Mouse (Mus musculus): ENCODE measurements at regions not wholly inside any gene's neighbourhood (a gene's known extent, or its start where the extent isn't known, plus 50 kb on each side); places are given as distances from the start of the nearest gene placed in this dataset.

DNA sequence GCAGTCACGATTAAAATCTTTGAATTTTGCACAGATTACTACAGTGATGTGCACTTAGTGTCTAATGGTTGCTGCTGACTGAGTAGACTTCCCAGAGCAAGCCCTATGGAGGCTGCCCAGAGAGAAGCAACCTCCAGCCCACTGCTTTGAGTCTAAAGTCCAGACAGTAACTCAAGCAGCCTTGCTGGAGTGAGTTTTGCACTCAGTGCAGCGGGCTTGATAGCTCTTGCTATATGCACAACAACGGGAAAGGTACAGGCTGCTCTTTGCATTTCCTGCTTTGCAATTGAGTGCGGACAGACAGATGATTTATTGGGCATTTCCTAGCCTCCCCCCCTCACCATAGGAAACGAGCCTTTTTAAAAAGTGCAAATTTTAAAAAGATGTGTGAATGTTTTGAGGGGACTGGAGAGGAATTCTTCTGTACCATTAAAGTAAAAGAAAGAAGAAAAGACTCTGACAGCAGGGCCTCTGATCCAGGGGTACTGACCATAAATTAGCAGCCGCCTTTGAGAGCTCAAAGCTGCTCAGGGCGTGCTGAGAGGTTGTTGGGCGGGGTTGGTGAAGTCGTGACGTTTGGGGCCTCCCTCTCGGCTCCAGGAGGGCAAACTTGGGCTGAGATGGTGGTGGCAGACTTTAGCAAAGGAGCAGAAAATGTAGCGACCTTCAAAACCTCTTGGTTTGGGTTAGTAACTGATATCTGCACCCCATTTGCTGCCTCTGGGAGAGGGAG, 214.4 kb downstream of the Zfp36l1 start:
- peaks cover 4 to 5% of the 10 kb centered on the region in 2 experiments for H3K27me3 ChIP-seq (ENCODE audit: control insufficient read depth in 1 of 2, insufficient read depth in 2 of 2, low read length in 2 of 2)
- H3K9ac ChIP-seq (ENCODE audit: control insufficient read depth, low read depth, low read length, poor library complexity, severe bottlenecking) = no peak overlapping the region
- no peaks in the 10 kb centered on the region for H3K4me1 ChIP-seq (ENCODE audit: control insufficient read depth in 1 of 2, insufficient read depth in 2 of 2, low read length in 2 of 2)
- no peak for DNase-seq (ENCODE audit: low read depth, low spot score)
- H3K4me3 ChIP-seq (ENCODE audit: control insufficient read depth in 1 of 2, insufficient read depth in 1 of 2, low read depth in 2 of 2, low read length in 2 of 2) = no peak overlapping the region
- TF ChIP-seq UBTF (IDR thresholded peaks at IDR 0.05; ENCODE audit: borderline replicate concordance, insufficient read depth, low read depth, low read length) = no peak
- TF ChIP-seq POLR2AphosphoS5 (IDR thresholded peaks at IDR 0.05; ENCODE audit: borderline replicate concordance, low read depth, low read length) = no peak
- TF ChIP-seq USF1 (IDR thresholded peaks at IDR 0.05; ENCODE audit: low read depth, low read length) = no peak
- no peak for TF ChIP-seq RAD21 (IDR thresholded peaks at IDR 0.05; ENCODE audit: low read depth, low read length)
- no peak for TF ChIP-seq TAL1 (IDR thresholded peaks at IDR 0.05; ENCODE audit: low read length)
- H3K36me3 ChIP-seq (ENCODE audit: control insufficient read depth in 1 of 2, insufficient read depth in 2 of 2, low read length in 2 of 2) = no peaks in the 10 kb centered on the region
- no peaks in the 10 kb centered on the region for H3K9me3 ChIP-seq (replicated peaks; ENCODE audit: insufficient read depth, low read length)
- no peaks in the 10 kb centered on the region for H3K79me2 ChIP-seq (ENCODE audit: control insufficient read depth, insufficient read depth, low read length, poor library complexity)
- H3K27ac ChIP-seq (ENCODE audit: control insufficient read depth, low read depth, low read length) = no peak overlapping the region

DNA sequence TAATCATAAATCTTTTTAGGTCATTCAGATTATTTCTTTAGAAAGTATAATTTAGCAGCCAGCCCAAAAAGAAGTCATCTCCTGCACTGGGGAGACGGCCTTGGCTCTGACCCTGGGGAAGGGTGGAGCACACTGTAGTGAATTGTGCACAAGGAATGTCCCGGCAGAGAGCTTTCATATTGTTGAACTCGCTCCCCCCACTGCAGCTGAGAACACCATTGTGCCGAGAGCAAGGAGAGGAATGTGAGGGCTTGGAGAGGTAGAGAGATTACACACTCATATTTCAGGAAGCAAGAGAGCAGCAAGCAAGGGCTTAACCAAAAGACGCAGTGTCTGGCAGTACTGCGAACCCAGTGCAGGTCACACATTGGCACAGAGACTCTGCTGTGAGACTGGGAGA, 216.8 kb downstream of the Zfp36l1 start:
- TF ChIP-seq MXI1 (IDR thresholded peaks at IDR 0.05; ENCODE audit: low read depth, low read length) = no peak
- no peak for TF ChIP-seq MAFK (IDR thresholded peaks at IDR 0.05; ENCODE audit: borderline replicate concordance, low read depth, low read length)
- no peak for TF ChIP-seq MAZ (IDR thresholded peaks at IDR 0.05; ENCODE audit: low read depth, low read length)
- no peak for TF ChIP-seq SMC3 (IDR thresholded peaks at IDR 0.05; ENCODE audit: low read depth, low read length)
- no peak for TF ChIP-seq GATA1 (IDR thresholded peaks at IDR 0.05; ENCODE audit: low read depth, low read length)
- no peak for TF ChIP-seq USF1 (IDR thresholded peaks at IDR 0.05; ENCODE audit: low read depth, low read length)
- no peak for TF ChIP-seq TCF12 (IDR thresholded peaks at IDR 0.05; ENCODE audit: low read depth, low read length)
- TF ChIP-seq EP300 (IDR thresholded peaks at IDR 0.05; ENCODE audit: low read depth in 1 of 2, low read length in 2 of 2) = no peak
- no peak overlapping the region for H3K9ac ChIP-seq (ENCODE audit: control insufficient read depth, low read depth, low read length, poor library complexity, severe bottlenecking)
- H3K4me3 ChIP-seq (ENCODE audit: control insufficient read depth in 1 of 2, insufficient read depth in 1 of 2, low read depth in 2 of 2, low read length in 2 of 2) = no peak overlapping the region
- no peak overlapping the region for H3K27ac ChIP-seq (ENCODE audit: control insufficient read depth, low read depth, low read length)
- H3K9me3 ChIP-seq (replicated peaks; ENCODE audit: insufficient read depth, low read length) = no peaks in the 10 kb centered on the region
- peaks cover 4 to 10% of the 10 kb centered on the region in 2 experiments for H3K27me3 ChIP-seq (ENCODE audit: control insufficient read depth in 1 of 2, insufficient read depth in 2 of 2, low read length in 2 of 2)
- H3K36me3 ChIP-seq (ENCODE audit: control insufficient read depth in 1 of 2, insufficient read depth in 2 of 2, low read length in 2 of 2) = no peaks in the 10 kb centered on the region
- H3K4me1 ChIP-seq (ENCODE audit: control insufficient read depth in 1 of 2, insufficient read depth in 2 of 2, low read length in 2 of 2) = no peaks in the 10 kb centered on the region
- DNase-seq (ENCODE audit: low read depth, low spot score) = no peak
- no peaks in the 10 kb centered on the region for H3K79me2 ChIP-seq (ENCODE audit: control insufficient read depth, insufficient read depth, low read length, poor library complexity)

GRCm38 (mm10) chr12:79895324-79895723, 217.5 kb downstream of the Zfp36l1 start:
- Histone ChIP-seq H3K27ac (ENCODE audit: control insufficient read depth, low read depth, low read length) (no peak overlapping the region), H3K9ac (ENCODE audit: control insufficient read depth, low read depth, low read length, poor library complexity, severe bottlenecking) (no peak overlapping the region), H3K36me3 (ENCODE audit: control insufficient read depth in 1 of 2, insufficient read depth in 2 of 2, low read length in 2 of 2) (no peaks in the 10 kb centered on the region), H3K4me1 (ENCODE audit: control insufficient read depth in 1 of 2, insufficient read depth in 2 of 2, low read length in 2 of 2) (no peaks in the 10 kb centered on the region), H3K79me2 (ENCODE audit: control insufficient read depth, insufficient read depth, low read length, poor library complexity) (no peaks in the 10 kb centered on the region), H3K4me3 (ENCODE audit: control insufficient read depth in 1 of 2, insufficient read depth in 1 of 2, low read depth in 2 of 2, low read length in 2 of 2) (no peak overlapping the region), H3K27me3 (ENCODE audit: control insufficient read depth in 1 of 2, insufficient read depth in 2 of 2, low read length in 2 of 2) (peaks cover 6 to 11% of the 10 kb centered on the region in 2 experiments), H3K9me3 (replicated peaks; ENCODE audit: insufficient read depth, low read length) (no peaks in the 10 kb centered on the region)
- no peak for DNase-seq (ENCODE audit: low read depth, low spot score)
- TF ChIP-seq ZKSCAN1 (IDR thresholded peaks at IDR 0.05; ENCODE audit: low read depth, low read length) = no peak
- TF ChIP-seq TBP (IDR thresholded peaks at IDR 0.05; ENCODE audit: low read depth, low read length) = no peak
- no peak for TF ChIP-seq BHLHE40 (IDR thresholded peaks at IDR 0.05; ENCODE audit: borderline replicate concordance, low read depth, low read length)
- no peak for TF ChIP-seq ETS1 (IDR thresholded peaks at IDR 0.05; ENCODE audit: low read depth, low read length)
- no peak for TF ChIP-seq MYC (IDR thresholded peaks at IDR 0.05; ENCODE audit: low read depth, low read length)
- no peak for TF ChIP-seq CHD1 (IDR thresholded peaks at IDR 0.05; ENCODE audit: low read depth, low read length)
- TF ChIP-seq UBTF (IDR thresholded peaks at IDR 0.05; ENCODE audit: borderline replicate concordance, insufficient read depth, low read depth, low read length) = no peak
- no peak for TF ChIP-seq MAFK (IDR thresholded peaks at IDR 0.05; ENCODE audit: borderline replicate concordance, low read depth, low read length)
- no peak for TF ChIP-seq NRF1 (IDR thresholded peaks at IDR 0.05; ENCODE audit: insufficient read depth, low read depth, low read length, poor library complexity, severe bottlenecking)
- TF ChIP-seq POLR2AphosphoS5 (IDR thresholded peaks at IDR 0.05; ENCODE audit: borderline replicate concordance, low read depth, low read length) = no peak
- no peak for TF ChIP-seq TCF12 (IDR thresholded peaks at IDR 0.05; ENCODE audit: low read depth, low read length)
- TF ChIP-seq ZMIZ1 (IDR thresholded peaks at IDR 0.05; ENCODE audit: low read depth, low read length) = no peak
- TF ChIP-seq ELF1 (IDR thresholded peaks at IDR 0.05; ENCODE audit: low read depth, low read length) = no peak
- no peak for TF ChIP-seq RAD21 (IDR thresholded peaks at IDR 0.05; ENCODE audit: low read depth, low read length)
- TF ChIP-seq JUND (IDR thresholded peaks at IDR 0.05; ENCODE audit: low read depth, low read length) = no peak
- no peak for TF ChIP-seq ZNF384 (IDR thresholded peaks at IDR 0.05; ENCODE audit: low read depth, low read length)
- TF ChIP-seq POLR2A (IDR thresholded peaks at IDR 0.05; ENCODE audit: control insufficient read depth in 1 of 2, insufficient read depth in 1 of 2, low read depth in 1 of 2, low read length in 2 of 2, poor library complexity in 1 of 2) = no peak
